Mouse (Mus musculus): ENCODE results near the gene Fmo4.

Gene Fmo4

GRCm38 (mm10) chr1:162813836-162814156 lies at the start of gene Fmo4:
Fmo4 (minus strand) TSS chr1:162813972.
- DNase-seq (ENCODE audit: low read depth, low spot score): peak; percentile 39

GRCm38 (mm10) chr1:162862328-162862727 lies 48.6 kb upstream of the Fmo4 start:
- DNase-seq (ENCODE audit: low read depth, low spot score): no peak

DNA sequence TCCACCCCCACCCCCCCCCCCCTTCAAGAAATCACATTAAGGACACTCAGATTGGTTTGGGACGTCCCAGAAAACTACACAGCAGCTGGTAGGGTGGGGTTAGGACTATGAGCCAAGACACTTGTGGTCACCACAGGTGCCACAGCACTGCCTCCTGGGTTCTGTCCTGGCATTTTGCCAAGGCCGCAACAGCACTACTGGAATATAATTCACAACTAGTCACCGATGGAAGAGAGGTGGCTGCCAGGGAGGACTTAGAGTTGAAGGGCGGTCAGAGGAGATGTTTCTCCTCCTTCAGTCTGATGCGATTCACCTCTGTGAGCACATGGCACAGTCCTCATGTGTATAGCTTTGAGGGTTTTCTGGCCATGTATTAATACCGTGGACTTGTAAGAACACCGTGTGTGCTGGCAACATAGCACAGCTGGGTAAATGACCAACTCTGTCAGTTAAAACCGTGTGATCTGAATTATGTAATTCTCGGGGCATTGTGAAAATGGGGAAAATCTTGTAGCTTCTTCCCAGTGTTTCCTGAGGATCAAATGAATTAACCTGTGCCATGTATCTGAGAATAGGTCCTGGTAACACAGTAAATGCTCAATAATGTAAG lies 46.3 kb upstream of the Fmo4 start:
- no peak for DNase-seq (ENCODE audit: low read depth, low spot score)

GRCm38 (mm10) chr1:162859545-162859976 lies 45.8 kb upstream of the Fmo4 start:
- DNase-seq (ENCODE audit: low read depth, low spot score): peak; percentile 14

DNA sequence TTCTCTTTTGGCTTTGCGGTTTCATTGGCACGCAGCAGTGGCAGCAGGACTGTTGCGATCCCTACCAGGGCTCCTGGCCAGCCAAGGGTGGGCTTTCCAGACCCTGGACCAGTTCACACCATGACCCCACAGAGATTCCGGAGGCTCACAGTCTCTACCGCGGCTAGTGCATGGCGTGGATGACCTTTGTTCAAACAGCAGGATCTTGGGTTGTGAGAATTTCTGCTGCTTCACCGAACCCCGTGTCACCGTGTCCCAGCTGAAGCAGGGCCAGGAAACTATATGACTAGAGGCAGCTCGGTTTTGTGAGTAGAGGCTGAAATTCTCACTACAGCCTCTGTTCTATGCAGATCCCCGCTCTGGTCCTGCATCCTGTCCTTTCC lies 45.0 kb upstream of the Fmo4 start:
- no peak for DNase-seq (ENCODE audit: low read depth, low spot score)

DNA sequence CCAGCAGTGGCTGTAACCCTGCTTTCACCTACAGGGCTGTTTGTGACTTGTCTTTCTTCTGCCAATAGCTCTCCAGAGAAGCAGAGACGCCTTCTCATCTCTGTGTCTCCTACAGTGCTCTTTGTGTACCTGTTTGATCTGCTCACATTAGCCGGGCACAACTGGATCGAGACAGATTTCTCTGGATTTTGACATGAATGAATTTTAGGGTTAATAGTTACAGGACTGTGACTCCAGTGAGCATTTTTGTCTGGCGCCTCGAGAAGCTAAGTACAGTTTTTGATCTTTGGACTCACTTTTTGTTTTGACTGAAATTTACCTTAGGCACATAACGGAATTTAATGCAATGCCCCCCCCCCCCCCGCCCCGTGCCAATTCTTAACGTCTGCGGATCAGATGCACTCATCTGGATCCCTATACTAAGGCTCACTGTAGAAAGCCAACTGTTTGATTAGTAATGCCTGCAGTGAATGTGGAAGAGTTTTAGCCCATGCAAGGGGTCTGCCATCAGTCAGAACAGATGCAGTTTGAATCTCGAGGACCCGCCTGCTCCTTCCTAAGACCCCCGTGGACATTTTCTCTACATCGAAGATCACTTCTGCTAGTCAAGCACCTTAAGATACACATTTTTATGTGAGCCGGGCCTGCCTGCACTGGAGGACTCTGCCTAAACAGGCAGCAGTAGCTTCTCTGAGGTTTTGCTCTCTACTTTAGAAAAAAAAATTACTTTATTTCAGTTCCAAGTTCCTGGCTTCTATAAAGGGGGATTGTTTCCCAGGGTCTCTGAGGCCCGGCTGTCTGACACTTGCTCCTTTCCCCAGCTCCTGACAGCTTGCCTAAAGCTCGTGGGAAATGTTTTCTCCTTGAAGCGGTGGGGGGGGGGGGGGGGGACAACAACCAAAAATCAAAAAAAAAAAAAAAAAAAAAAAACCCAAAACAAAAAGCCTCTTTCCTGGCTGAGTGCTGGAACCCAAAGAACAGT lies 44.3 kb upstream of the Fmo4 start:
- no peak for DNase-seq (ENCODE audit: low read depth, low spot score)

DNA sequence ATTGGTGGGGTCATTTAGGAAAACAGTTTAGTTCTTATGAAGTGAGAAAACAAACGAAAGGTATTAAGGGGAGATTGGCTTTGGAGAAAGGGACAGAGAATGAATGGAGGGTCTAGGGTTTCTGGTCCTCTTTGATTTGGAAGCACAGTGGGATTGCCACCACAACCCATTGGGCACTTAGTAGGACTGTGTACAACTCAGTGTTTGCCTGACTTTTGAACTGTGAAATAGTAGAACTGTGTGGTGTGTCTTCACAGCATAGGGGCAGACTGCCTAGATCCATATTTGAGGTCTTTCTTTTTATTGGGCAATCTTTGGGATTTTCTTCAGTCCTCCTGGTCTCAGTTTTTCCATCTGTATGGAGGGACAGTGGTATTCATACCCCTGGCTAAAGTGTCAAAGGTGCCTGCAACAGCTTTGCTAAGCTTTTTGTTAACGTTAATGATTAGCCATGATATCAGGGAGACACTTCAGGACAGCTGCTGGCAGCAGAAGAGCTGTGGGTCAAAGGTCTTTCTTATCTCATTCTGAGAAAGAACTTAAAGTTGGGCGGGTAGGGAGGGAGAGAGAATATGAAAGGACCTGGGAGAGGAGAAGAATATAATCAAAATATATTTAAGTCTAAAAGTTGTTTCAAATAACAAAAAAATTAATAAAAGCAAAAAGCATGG lies 40.2 kb upstream of the Fmo4 start:
- no peak for DNase-seq (ENCODE audit: low read depth, low spot score)

- DNase-seq (ENCODE audit: low read depth, low spot score): no peak
These were observed 33.8 kb upstream of the Fmo4 start for GRCm38 (mm10) chr1:162847554-162847953.

GRCm38 (mm10) chr1:162840211-162840610 lies 26.4 kb upstream of the Fmo4 start:
- DNase-seq (ENCODE audit: low read depth, low spot score): no peak

- DNase-seq (ENCODE audit: low read depth, low spot score): no peak
These were observed 25.2 kb upstream of the Fmo4 start for GRCm38 (mm10) chr1:162838976-162839375.

- DNase-seq (ENCODE audit: low read depth, low spot score): no peak
These were observed 20.6 kb upstream of the Fmo4 start for GRCm38 (mm10) chr1:162834342-162834741.

GRCm38 (mm10) chr1:162832574-162832953 lies 18.8 kb upstream of the Fmo4 start:
- no peak for DNase-seq (ENCODE audit: low read depth, low spot score)

GRCm38 (mm10) chr1:162831838-162832573 lies 18.2 kb upstream of the Fmo4 start:
- peak; percentile 89 for DNase-seq (ENCODE audit: low read depth, low spot score)

- no peak for DNase-seq (ENCODE audit: low read depth, low spot score)
These were observed 5.5 kb upstream of the Fmo4 start for GRCm38 (mm10) chr1:162819280-162819679.

GRCm38 (mm10) chr1:162815381-162816127 lies 1.8 kb upstream of the Fmo4 start:
- no peak for DNase-seq (ENCODE audit: low read depth, low spot score)

GRCm38 (mm10) chr1:162814932-162815331 lies 1.2 kb upstream of the Fmo4 start:
- no peak for DNase-seq (ENCODE audit: low read depth, low spot score)

DNA sequence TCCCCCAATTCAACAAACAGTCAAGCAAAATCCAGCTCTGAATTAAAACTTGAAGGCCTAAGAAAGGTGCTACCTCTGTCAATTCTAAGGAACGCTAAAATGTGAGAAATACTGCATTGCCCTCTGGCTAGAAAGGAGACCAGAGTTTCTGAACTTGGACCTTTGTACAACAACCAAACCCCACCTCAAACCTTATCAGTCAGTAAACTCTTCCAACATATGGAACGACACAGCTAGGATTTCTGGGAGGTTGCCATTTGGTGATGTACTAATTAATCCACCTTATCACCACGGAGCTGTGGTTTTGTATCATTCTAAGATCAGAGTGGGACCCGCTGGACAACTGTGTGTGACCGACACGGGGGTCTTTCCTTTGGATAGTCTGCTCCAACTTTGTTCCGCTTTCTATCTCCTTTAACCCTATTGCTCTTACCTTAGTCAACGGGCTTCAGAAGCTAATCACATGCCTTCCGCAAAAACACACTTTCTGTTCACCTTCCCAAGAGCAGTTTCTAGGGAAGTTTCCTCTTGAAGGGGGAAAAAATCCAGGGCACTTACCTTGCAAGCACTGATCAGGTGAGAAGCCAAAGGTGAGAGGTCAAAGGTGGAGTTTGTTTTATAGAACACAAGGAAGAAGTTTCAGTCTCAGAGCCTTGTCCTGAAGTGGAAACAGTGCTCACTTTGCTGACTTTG lies 483 bp downstream of the Fmo4 start:
- DNase-seq (ENCODE audit: low read depth, low spot score): no peak

- DNase-seq (ENCODE audit: low read depth, low spot score): no peak
These were observed 5.2 kb downstream of the Fmo4 start for GRCm38 (mm10) chr1:162808541-162808940.

GRCm38 (mm10) chr1:162807441-162807840 lies 6.3 kb downstream of the Fmo4 start:
- DNase-seq (ENCODE audit: low read depth, low spot score): no peak

DNA sequence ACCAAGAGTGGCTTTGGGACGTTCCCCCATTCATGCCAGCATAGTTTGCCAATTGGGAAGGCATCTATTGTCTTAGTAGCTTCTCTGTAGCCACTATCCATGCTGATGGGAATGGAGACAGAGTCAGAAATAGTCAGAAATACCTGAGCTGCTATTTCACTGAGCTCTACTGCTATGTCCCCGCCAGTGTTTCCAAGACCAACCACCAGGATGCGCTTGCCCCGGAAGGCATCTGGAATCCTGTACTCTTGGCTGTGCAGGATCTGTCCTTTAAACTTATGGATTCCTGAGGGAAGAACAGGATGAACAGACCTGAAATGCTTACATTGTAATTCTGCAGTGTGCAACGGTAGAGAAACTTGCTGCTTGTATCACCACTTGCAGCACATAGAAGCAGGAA lies 8.8 kb downstream of the Fmo4 start:
- peak; percentile 24 for DNase-seq (ENCODE audit: low read depth, low spot score)
